In the genomic region with DNA sequence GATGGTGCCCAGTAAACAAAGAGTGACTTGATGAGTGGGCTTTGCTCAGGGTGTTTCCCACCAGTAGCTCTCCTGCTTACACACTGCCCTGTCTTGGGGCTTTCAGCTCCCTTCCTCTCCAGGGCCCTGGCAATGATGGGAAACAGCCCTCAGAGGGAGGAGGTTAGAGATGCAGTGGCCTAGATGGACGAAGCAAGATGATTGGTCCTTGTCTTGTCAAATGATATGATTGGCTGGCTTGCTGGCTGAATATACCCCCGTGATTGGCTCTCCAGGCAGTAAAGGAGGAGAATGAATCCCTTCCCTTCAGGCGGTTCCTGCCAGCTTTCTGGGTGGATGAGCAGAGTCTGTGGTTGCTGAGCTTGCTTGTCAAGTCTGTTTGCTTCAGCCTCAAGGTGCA, we compare ENCODE assay signal across 8 mouse cellular contexts.
A peak's percentile ranks its signal among the peaks of the same experiment; 100 is the strongest.
DNase-seq lines count a peak whose midpoint lies in the region; ATAC-seq and TF ChIP-seq lines count a peak whose summit lies in the region.
"Had no signal": no experiment of that assay in that cellular context is flagged by ENCODE, and none has a peak within 500 bp of the region (broad histone marks: within the 10 kb centered on the region; RNA-seq: fewer than 3 reads in every experiment).

No protein-coding gene starts in this region.

- no peaks in the 10 kb centered on the region for H3K27me3 ChIP-seq in heart, postnatal 0 days (ENCODE audit: control insufficient read depth, insufficient read depth, low read length)
- no peaks in the 10 kb centered on the region; the same call in 1 of the 2 replicates for H3K27me3 ChIP-seq in neural tube, embryonic 12.5 days (replicated peaks)

- H3K9ac ChIP-seq in heart, postnatal 0 days (replicated peaks; ENCODE audit: low read depth, low read length) = no peak overlapping the region
- H3K9ac ChIP-seq in neural tube, embryonic 12.5 days = 0 out of 2 replicates have a peak overlapping the region, but pooled peaks have one; percentile 33

- TF ChIP-seq CTCF in cortical plate, adult 2 months (IDR thresholded peaks at IDR 0.05; ENCODE audit: extremely low read depth, insufficient read depth, low read length) = no peak
- TF ChIP-seq CTCF in heart, postnatal 0 days (IDR thresholded peaks at IDR 0.05; ENCODE audit: low read depth) = no peak

- 0 out of 2 replicates have a peak, but pooled peaks cover 1% of the 10 kb centered on the region for H3K4me1 ChIP-seq in cortical plate, adult 2 months (ENCODE audit: control insufficient read depth, insufficient read depth, low read length)
- peaks cover 6% of the 10 kb centered on the region for H3K4me1 ChIP-seq in heart, postnatal 0 days (ENCODE audit: control insufficient read depth, insufficient read depth)
- H3K4me1 ChIP-seq in neural tube, embryonic 12.5 days = peaks cover 6% of the 10 kb centered on the region; the same call in 1 of the 2 replicates

- 28% methylated on average over 3 of the region's 3 CpGs for WGBS in heart, postnatal 0 days
- WGBS in neural tube, embryonic 12.5 days = 3% methylated on average over 3 of the region's 3 CpGs

- H3K4me3 ChIP-seq in cortical plate, adult 2 months (ENCODE audit: insufficient read depth, low read length) = no peak overlapping the region
- H3K4me3 ChIP-seq in heart, postnatal 0 days (ENCODE audit: low read depth, low read length) = no peak overlapping the region
- H3K4me3 ChIP-seq in neural tube, embryonic 12.5 days = no peak overlapping the region
- H3K4me3 ChIP-seq: erythroblast, embryonic 14.5 days had no signal

- peak; percentile 78 for TF ChIP-seq POLR2A in cortical plate, adult 2 months (IDR thresholded peaks at IDR 0.05; ENCODE audit: extremely low read depth, insufficient read depth, low read length)

- no peaks in the 10 kb centered on the region for H3K9me3 ChIP-seq in heart, postnatal 0 days (replicated peaks; ENCODE audit: control insufficient read depth, low read length)
- H3K9me3 ChIP-seq in neural tube, embryonic 12.5 days = no peaks in the 10 kb centered on the region

- peak; percentile 73 for ATAC-seq in heart, postnatal 0 days (ENCODE audit: insufficient read depth, low read depth)
- peak; percentile 94 for ATAC-seq in neural tube, embryonic 12.5 days (ENCODE audit: low FRiP score, low read depth)

- TF ChIP-seq EP300 in heart, postnatal 0 days (IDR thresholded peaks at IDR 0.05; ENCODE audit: low read depth) = no peak

- DNase-seq in urinary bladder, postnatal 14 days (ENCODE audit: low spot score) = peak; percentile 12
- no peak for DNase-seq in urinary bladder, adult 18-20 months (ENCODE audit: low spot score in 2 of 2)
- peak; percentile 43 for DNase-seq in heart, postnatal 0 days (ENCODE audit: low spot score)
- peak; percentile 53 to 61 for DNase-seq in layer of hippocampus, postnatal 36 days
- DNase-seq in thymus, postnatal 14 days = no peak

- H3K36me3 ChIP-seq in heart, postnatal 0 days (replicated peaks; ENCODE audit: control insufficient read depth, insufficient read depth, low read length) = no peaks in the 10 kb centered on the region
- H3K36me3 ChIP-seq in neural tube, embryonic 12.5 days = no peaks in the 10 kb centered on the region

- no peak overlapping the region for H3K4me2 ChIP-seq in heart, postnatal 0 days (ENCODE audit: low read depth, low read length)
- H3K4me2 ChIP-seq in neural tube, embryonic 12.5 days (replicated peaks) = peak overlapping the region; percentile 56

- 0 out of 2 replicates have a peak overlapping the region, but pooled peaks have one; percentile 44 for H3K27ac ChIP-seq in cortical plate, adult 2 months (ENCODE audit: insufficient read depth, low read length)
- H3K27ac ChIP-seq in heart, postnatal 0 days (ENCODE audit: low read depth) = no peak overlapping the region
- H3K27ac ChIP-seq in neural tube, embryonic 12.5 days = peak overlapping the region; percentile 39

Comparison
In these comparisons a context has a peak if more than half of its experiments do, and no peak if none do; other contexts are left out.
1. DNase-seq: peak in urinary bladder, postnatal 14 days (single experiment), heart, postnatal 0 days (single experiment) and layer of hippocampus, postnatal 36 days (2 of 2); none in urinary bladder, adult 18-20 months (0 of 2) and thymus, postnatal 14 days (single experiment).